Mouse (Mus musculus): ENCODE measurements around the gene Aldh4a1. TPM values are rescaled to one million over a fixed set of nuclear protein-coding genes. Genes with fewer than 3 reads are reported as not detected.

Aldh4a1 gene
- total and polyA plus RNA-seq, 2 experiments from 2014 or later: 26.6 to 43.3 TPM

GRCm38 (mm10) chr4:139587773-139588172, 34.9 kb upstream of the Aldh4a1 start:
- ATAC-seq: no peak
- WGBS: 91% methylated on average over 4 of the region's 4 CpGs
- Histone ChIP-seq H3K9ac (replicated peaks; ENCODE audit: low read length) (no peak overlapping the region), H3K4me2 (ENCODE audit: low read depth, low read length) (no peak overlapping the region), H3K4me3 (ENCODE audit: low read length) (no peak overlapping the region), H3K27ac (no peak overlapping the region), H3K4me1 (ENCODE audit: insufficient read depth, low read length) (peaks cover 28% of the 10 kb centered on the region; the same call in 1 of the 2 replicates), H3K27me3 (ENCODE audit: insufficient read depth, low read length) (no peaks in the 10 kb centered on the region), H3K36me3 (ENCODE audit: insufficient read depth, low read length) (no peaks in the 10 kb centered on the region), H3K9me3 (ENCODE audit: low read length) (no peaks in the 10 kb centered on the region)
- no peak for TF ChIP-seq CTCF (IDR thresholded peaks at IDR 0.05; ENCODE audit: low read depth)
- no peak for DNase-seq (ENCODE audit: low spot score)

GRCm38 (mm10) chr4:139589351-139590027, 33.2 kb upstream of the Aldh4a1 start:
- Histone ChIP-seq H3K36me3 (ENCODE audit: insufficient read depth, low read length) (no peaks in the 10 kb centered on the region), H3K27ac (0 out of 2 replicates have a peak overlapping the region, but pooled peaks have one; percentile 26), H3K4me2 (ENCODE audit: low read depth, low read length) (no peak overlapping the region), H3K4me3 (ENCODE audit: low read length) (no peak overlapping the region), H3K9ac (replicated peaks; ENCODE audit: low read length) (no peak overlapping the region), H3K9me3 (ENCODE audit: low read length) (no peaks in the 10 kb centered on the region), H3K27me3 (ENCODE audit: insufficient read depth, low read length) (no peaks in the 10 kb centered on the region), H3K4me1 (ENCODE audit: insufficient read depth, low read length) (peaks cover 16% of the 10 kb centered on the region; the same call in 1 of the 2 replicates)
- ATAC-seq (no peak), DNase-seq (ENCODE audit: low spot score) (no peak)
- no peak for TF ChIP-seq CTCF (IDR thresholded peaks at IDR 0.05; ENCODE audit: low read depth)
- WGBS: 34% methylated on average over 5 of the region's 5 CpGs

- no peak overlapping the region for H3K27ac ChIP-seq
- peaks cover 16% of the 10 kb centered on the region; the same call in 1 of the 2 replicates for H3K4me1 ChIP-seq (ENCODE audit: insufficient read depth, low read length)
- TF ChIP-seq CTCF (IDR thresholded peaks at IDR 0.05; ENCODE audit: low read depth): no peak
- WGBS: 42% methylated on average over 4 of the region's 4 CpGs
- peak; percentile 73 for DNase-seq (ENCODE audit: low spot score)
- no peaks in the 10 kb centered on the region for H3K9me3 ChIP-seq (ENCODE audit: low read length)
- no peaks in the 10 kb centered on the region for H3K36me3 ChIP-seq (ENCODE audit: insufficient read depth, low read length)
- ATAC-seq: peak; percentile 44; the same call in 1 of the 2 replicates
- no peak overlapping the region for H3K4me2 ChIP-seq (ENCODE audit: low read depth, low read length)
- no peak overlapping the region for H3K9ac ChIP-seq (replicated peaks; ENCODE audit: low read length)
- H3K27me3 ChIP-seq (ENCODE audit: insufficient read depth, low read length): no peaks in the 10 kb centered on the region
- H3K4me3 ChIP-seq (ENCODE audit: low read length): no peak overlapping the region
Observed at GRCm38 (mm10) chr4:139590446-139590845, 32.2 kb upstream of the Aldh4a1 start.

- no peak for ATAC-seq
Observed at GRCm38 (mm10) chr4:139592895-139593294, 29.8 kb upstream of the Aldh4a1 start.

GRCm38 (mm10) chr4:139593383-139593782, 29.3 kb upstream of the Aldh4a1 start:
- Histone ChIP-seq H3K4me2 (ENCODE audit: low read depth, low read length) (no peak overlapping the region), H3K36me3 (ENCODE audit: insufficient read depth, low read length) (no peaks in the 10 kb centered on the region), H3K4me3 (ENCODE audit: low read length) (no peak overlapping the region), H3K27ac (no peak overlapping the region), H3K4me1 (ENCODE audit: insufficient read depth, low read length) (peaks cover 36% of the 10 kb centered on the region), H3K27me3 (ENCODE audit: insufficient read depth, low read length) (no peaks in the 10 kb centered on the region), H3K9me3 (ENCODE audit: low read length) (no peaks in the 10 kb centered on the region), H3K9ac (replicated peaks; ENCODE audit: low read length) (no peak overlapping the region)
- 73% methylated on average over 6 of the region's 6 CpGs for WGBS
- no peak for TF ChIP-seq CTCF (IDR thresholded peaks at IDR 0.05; ENCODE audit: low read depth)
- ATAC-seq: no peak
- DNase-seq (ENCODE audit: low spot score): no peak

More at GRCm38 (mm10) chr4:139592895-139593294, 29.8 kb upstream of the Aldh4a1 start:
- Histone ChIP-seq H3K4me2 (ENCODE audit: low read depth, low read length) (no peak overlapping the region), H3K27me3 (ENCODE audit: insufficient read depth, low read length) (no peaks in the 10 kb centered on the region), H3K4me3 (ENCODE audit: low read length) (no peak overlapping the region), H3K36me3 (ENCODE audit: insufficient read depth, low read length) (no peaks in the 10 kb centered on the region), H3K9me3 (ENCODE audit: low read length) (no peaks in the 10 kb centered on the region), H3K27ac (no peak overlapping the region), H3K9ac (replicated peaks; ENCODE audit: low read length) (no peak overlapping the region), H3K4me1 (ENCODE audit: insufficient read depth, low read length) (peaks cover 32% of the 10 kb centered on the region)
- TF ChIP-seq CTCF (IDR thresholded peaks at IDR 0.05; ENCODE audit: low read depth): no peak
- 64% methylated on average over 7 of the region's 7 CpGs for WGBS
- no peak for DNase-seq (ENCODE audit: low spot score)

GRCm38 (mm10) chr4:139594062-139594461, 28.6 kb upstream of the Aldh4a1 start:
- DNase-seq (ENCODE audit: low spot score): no peak
- H3K4me1 ChIP-seq (ENCODE audit: insufficient read depth, low read length): peaks cover 43% of the 10 kb centered on the region
- peak; percentile 46 for TF ChIP-seq CTCF (IDR thresholded peaks at IDR 0.05; ENCODE audit: low read depth)
- H3K36me3 ChIP-seq (ENCODE audit: insufficient read depth, low read length): no peaks in the 10 kb centered on the region
- WGBS: 53% methylated on average over 3 of the region's 3 CpGs
- no peak overlapping the region for H3K4me2 ChIP-seq (ENCODE audit: low read depth, low read length)
- no peaks in the 10 kb centered on the region for H3K9me3 ChIP-seq (ENCODE audit: low read length)
- no peak overlapping the region for H3K9ac ChIP-seq (replicated peaks; ENCODE audit: low read length)
- H3K27me3 ChIP-seq (ENCODE audit: insufficient read depth, low read length): no peaks in the 10 kb centered on the region
- no peak overlapping the region for H3K27ac ChIP-seq
- no peak for ATAC-seq
- H3K4me3 ChIP-seq (ENCODE audit: low read length): no peak overlapping the region

- no peak for DNase-seq (ENCODE audit: low spot score)
- ATAC-seq: 0 out of 2 replicates have a peak, but pooled peaks have one; percentile 18
- TF ChIP-seq CTCF (IDR thresholded peaks at IDR 0.05; ENCODE audit: low read depth): no peak
- Histone ChIP-seq H3K27me3 (ENCODE audit: insufficient read depth, low read length) (no peaks in the 10 kb centered on the region), H3K4me1 (ENCODE audit: insufficient read depth, low read length) (peaks cover 36% of the 10 kb centered on the region), H3K36me3 (ENCODE audit: insufficient read depth, low read length) (no peaks in the 10 kb centered on the region), H3K27ac (peak overlapping the region; percentile 48; the same call in 1 of the 2 replicates), H3K9me3 (ENCODE audit: low read length) (no peaks in the 10 kb centered on the region), H3K4me3 (ENCODE audit: low read length) (no peak overlapping the region), H3K4me2 (ENCODE audit: low read depth, low read length) (peak overlapping the region; percentile 5; the same call in 1 of the 2 replicates), H3K9ac (replicated peaks; ENCODE audit: low read length) (no peak overlapping the region)
- 22% methylated on average over 9 of the region's 9 CpGs for WGBS
Observed at GRCm38 (mm10) chr4:139596715-139597114, 26.0 kb upstream of the Aldh4a1 start.
